Mouse (Mus musculus): Measurements from ENCODE around the gene Klf9. TPM values are rescaled to one million over a fixed set of nuclear protein-coding genes. Genes with fewer than 3 reads are reported as not detected.

Gene Klf9
- total RNA-seq (2021), result 100 to 1,000 TPM; 200 to 205 TPM
- long read RNA-seq, experiment 1, full-length matches to known transcripts, result 127 of 325 reads
- long read RNA-seq, experiment 1, partial matches to known transcripts, result 197 of 325 reads
- long read RNA-seq, experiment 1, other reads (novel, unspliced or antisense), result 1 of 325 reads
- long read RNA-seq, experiment 2, full-length matches to known transcripts, result 96 of 244 reads
- long read RNA-seq, experiment 2, partial matches to known transcripts, result 146 of 244 reads
- long read RNA-seq, experiment 2, other reads (novel, unspliced or antisense), result 2 of 244 reads

GRCm38 (mm10) chr19:23140689-23141317 is at the start of gene Klf9:
Klf9 (plus strand) TSS chr19:23141226.
- H3K27ac ChIP-seq, result peak within 1 kb of the TSS; percentile 99
- intact Hi-C loops (cut with DNase I), result no loop called here
- peak within 1 kb of the TSS; percentile 86 for H3K4me3 ChIP-seq
- peak; percentile 96 to 99 for DNase-seq (ENCODE audit: extremely low spot score in 1 of 2, low spot score in 2 of 2)
- no peak for TF ChIP-seq CTCF (IDR thresholded peaks at IDR 0.05)

GRCm38 (mm10) chr19:23091586-23091985 is 49.4 kb upstream of the Klf9 start:
- DNase-seq (ENCODE audit: extremely low spot score in 1 of 2, low spot score in 2 of 2), result peak; percentile 44 to 48
- no peak overlapping the region for H3K4me3 ChIP-seq
- intact Hi-C loops (cut with DNase I), result no loop called here
- peak overlapping the region; percentile 41 for H3K27ac ChIP-seq
- TF ChIP-seq CTCF (IDR thresholded peaks at IDR 0.05), result no peak

- DNase-seq (ENCODE audit: extremely low spot score in 1 of 2, low spot score in 2 of 2), result no peak
- Histone ChIP-seq H3K4me3 (no peak overlapping the region), H3K27ac (no peak overlapping the region)
- intact Hi-C loops (cut with DNase I), result loop anchor here (2.0 kb wide), 1 partner anchor 39 kb away; no protein-coding TSS in a partner anchor
- no peak for TF ChIP-seq CTCF (IDR thresholded peaks at IDR 0.05)
These were observed 47.5 kb upstream of the Klf9 start for GRCm38 (mm10) chr19:23093548-23093947.

DNA sequence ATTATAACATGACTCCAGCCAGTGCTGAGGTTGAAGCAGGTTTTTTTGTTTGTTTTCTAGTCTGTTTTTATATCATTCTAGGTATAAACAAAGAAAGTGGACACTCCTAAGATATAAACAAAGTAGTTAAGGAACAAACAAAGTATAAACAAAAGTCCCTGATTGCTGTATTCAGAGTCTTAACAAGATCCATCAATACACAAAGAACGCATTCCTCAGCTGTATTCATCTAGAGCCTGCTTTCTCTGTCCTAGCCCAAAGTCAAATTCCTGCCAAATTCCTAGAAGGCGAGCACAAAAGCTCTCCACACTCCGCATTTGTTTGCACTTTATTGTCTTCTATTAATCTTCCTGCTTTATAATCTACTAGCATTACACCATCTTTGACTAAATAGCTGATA is 46.1 kb upstream of the Klf9 start:
- intact Hi-C loops (cut with DNase I), result no loop called here
- no peak overlapping the region for H3K4me3 ChIP-seq
- H3K27ac ChIP-seq, result no peak overlapping the region
- no peak for DNase-seq (ENCODE audit: extremely low spot score in 1 of 2, low spot score in 2 of 2)
- no peak for TF ChIP-seq CTCF (IDR thresholded peaks at IDR 0.05)

DNA sequence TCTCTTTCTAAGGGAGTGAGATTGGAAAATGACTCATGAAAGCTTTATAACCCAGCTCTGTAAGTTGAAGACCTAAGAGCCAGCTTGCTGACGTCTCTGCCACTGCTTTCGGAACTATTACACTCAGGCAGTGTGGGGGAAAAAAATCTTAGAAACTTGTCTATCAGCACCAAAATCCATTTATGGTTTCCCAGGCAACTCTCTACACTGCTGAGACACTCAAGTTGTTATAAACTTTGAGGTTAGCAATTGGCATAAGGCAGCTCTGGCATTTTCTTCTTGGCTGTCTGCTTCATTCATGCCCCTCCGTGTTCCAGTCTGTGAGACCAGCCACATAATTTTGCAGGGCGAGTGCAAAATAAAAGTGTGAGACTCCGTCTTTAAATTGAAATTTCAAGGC is 34.2 kb upstream of the Klf9 start:
- TF ChIP-seq CTCF (IDR thresholded peaks at IDR 0.05), result no peak
- no peak overlapping the region; the same call in 1 of the 2 replicates for H3K27ac ChIP-seq
- H3K4me3 ChIP-seq, result no peak overlapping the region
- DNase-seq (ENCODE audit: extremely low spot score in 1 of 2, low spot score in 2 of 2), result peak in 1 of 2 experiments; percentile 12
- intact Hi-C loops (cut with DNase I), result no loop called here

DNA sequence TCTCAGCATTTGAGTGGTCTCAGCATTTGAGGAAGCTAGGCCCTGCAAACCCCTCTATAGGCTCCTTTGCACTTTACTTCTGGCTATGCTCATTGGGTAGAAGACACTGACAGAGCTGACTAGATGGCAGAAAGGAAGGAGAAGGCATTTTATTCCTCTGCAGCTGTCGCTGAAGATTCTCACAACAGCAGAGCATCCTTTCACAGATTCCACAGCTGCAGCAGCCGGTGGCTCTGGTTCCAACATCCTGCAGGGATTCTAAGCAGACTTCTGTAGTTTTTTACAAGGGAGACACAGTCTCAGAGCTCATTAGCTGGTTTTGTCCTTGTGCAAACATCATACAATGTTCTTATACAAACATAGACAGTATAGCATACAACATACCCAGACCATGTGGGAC is 33.7 kb upstream of the Klf9 start:
- intact Hi-C loops (cut with DNase I), result no loop called here
- no peak for DNase-seq (ENCODE audit: extremely low spot score in 1 of 2, low spot score in 2 of 2)
- H3K4me3 ChIP-seq, result no peak overlapping the region
- TF ChIP-seq CTCF (IDR thresholded peaks at IDR 0.05), result no peak
- H3K27ac ChIP-seq, result peak overlapping the region; percentile 50

GRCm38 (mm10) chr19:23121875-23122274 is 19.2 kb upstream of the Klf9 start:
- DNase-seq (ENCODE audit: extremely low spot score in 1 of 2, low spot score in 2 of 2), result no peak
- intact Hi-C loops (cut with DNase I), result no loop called here
- no peak for TF ChIP-seq CTCF (IDR thresholded peaks at IDR 0.05)
- Histone ChIP-seq H3K4me3 (no peak overlapping the region), H3K27ac (no peak overlapping the region)

DNA sequence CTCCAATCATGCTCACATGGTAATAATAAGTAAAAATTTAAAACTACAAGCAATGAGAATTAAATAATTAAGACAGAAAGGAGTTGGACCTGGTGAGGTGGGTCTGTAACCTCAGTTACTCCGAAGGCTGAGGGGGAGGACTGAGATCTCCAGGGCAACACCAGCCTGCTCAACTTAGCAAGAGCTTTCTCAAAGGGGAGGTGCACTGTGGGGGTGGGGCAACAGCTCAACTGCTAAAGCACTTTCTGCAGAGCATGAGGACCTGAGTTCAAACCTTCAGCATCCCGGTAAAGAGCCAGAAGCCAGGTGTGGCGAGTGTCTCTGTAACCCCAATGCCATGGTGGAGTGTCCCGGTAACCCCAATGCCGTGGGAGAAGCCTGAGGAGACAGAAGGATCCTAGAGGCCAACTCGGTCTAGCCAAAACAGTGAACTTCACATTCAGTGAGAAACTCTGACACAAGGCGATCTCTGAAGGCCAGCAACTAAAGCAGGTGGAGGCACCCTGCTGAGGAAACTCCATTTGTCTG is 16.9 kb upstream of the Klf9 start:
- DNase-seq (ENCODE audit: extremely low spot score in 1 of 2, low spot score in 2 of 2), result no peak
- Histone ChIP-seq H3K27ac (no peak overlapping the region), H3K4me3 (no peak overlapping the region)
- TF ChIP-seq CTCF (IDR thresholded peaks at IDR 0.05), result no peak
- intact Hi-C loops (cut with DNase I), result no loop called here

DNA sequence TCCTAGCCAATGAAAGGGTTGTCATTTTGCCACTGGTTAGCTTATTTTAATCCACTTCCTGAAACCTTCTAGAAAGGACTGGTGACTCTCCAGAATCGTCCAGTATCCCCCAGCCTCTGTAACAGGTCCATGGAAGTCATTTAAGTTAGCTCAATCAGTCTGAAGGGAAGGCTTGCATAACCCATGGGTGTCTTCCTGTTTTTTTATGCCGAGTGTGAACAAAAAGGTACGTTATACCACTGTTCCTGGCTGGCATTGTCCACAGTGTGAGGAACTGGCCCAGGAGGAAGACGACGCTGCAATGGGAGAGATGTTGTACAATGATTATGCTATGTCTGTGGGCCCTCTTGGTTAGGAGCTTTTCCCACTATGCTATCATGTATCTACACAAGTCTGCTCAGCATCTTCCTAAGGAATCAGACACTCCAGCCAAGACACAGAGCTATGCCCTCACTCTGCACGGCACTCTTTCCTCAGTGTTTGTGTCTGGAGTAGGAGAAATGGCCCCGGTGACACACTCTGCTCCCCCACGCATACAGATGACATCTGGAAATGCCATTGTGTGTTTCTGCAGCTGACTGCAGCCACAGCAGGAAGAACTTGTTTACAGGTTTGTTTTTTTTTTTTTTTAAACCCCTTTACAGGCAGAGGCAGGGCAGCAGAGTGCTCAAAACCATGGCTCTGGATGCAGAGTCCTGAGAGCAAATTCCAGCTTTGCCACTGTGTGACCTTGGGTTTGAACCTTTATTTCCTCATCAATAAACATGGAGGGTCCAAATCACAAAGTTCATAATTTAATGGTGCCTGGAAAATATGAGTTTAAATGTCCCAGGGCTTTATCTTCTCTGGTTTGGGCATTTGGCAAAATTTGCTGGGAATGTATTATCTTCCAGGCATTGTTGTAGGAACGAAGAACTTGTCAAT is 15.5 kb upstream of the Klf9 start:
- Histone ChIP-seq H3K4me3 (no peak overlapping the region), H3K27ac (no peak overlapping the region)
- DNase-seq (ENCODE audit: extremely low spot score in 1 of 2, low spot score in 2 of 2), result no peak
- TF ChIP-seq CTCF (IDR thresholded peaks at IDR 0.05), result no peak
- intact Hi-C loops (cut with DNase I), result no loop called here

DNA sequence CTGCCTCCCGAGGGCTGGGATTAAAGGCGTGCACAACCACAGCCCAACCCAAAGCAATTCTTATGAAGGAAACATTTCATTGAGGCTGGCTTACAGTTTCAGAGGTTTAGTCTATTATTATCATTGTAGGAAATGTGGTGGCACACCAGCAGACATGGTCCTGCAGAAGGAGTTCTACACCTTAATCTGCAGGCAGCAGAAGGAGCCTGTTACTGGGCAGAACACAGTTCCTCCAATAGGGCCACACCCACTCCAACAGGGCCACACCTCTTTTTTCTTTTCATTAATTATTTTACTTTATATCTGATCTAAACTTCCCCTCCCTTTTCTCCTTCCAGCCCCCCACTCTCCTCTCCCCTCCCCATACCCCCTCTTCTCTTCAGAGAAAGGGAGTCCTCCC is 11.1 kb upstream of the Klf9 start:
- Histone ChIP-seq H3K27ac (no peak overlapping the region), H3K4me3 (no peak overlapping the region)
- intact Hi-C loops (cut with DNase I), result loop anchor here (5.0 kb wide), 1 partner anchor 88 kb away; no protein-coding TSS in a partner anchor
- TF ChIP-seq CTCF (IDR thresholded peaks at IDR 0.05), result no peak
- no peak for DNase-seq (ENCODE audit: extremely low spot score in 1 of 2, low spot score in 2 of 2)

DNA sequence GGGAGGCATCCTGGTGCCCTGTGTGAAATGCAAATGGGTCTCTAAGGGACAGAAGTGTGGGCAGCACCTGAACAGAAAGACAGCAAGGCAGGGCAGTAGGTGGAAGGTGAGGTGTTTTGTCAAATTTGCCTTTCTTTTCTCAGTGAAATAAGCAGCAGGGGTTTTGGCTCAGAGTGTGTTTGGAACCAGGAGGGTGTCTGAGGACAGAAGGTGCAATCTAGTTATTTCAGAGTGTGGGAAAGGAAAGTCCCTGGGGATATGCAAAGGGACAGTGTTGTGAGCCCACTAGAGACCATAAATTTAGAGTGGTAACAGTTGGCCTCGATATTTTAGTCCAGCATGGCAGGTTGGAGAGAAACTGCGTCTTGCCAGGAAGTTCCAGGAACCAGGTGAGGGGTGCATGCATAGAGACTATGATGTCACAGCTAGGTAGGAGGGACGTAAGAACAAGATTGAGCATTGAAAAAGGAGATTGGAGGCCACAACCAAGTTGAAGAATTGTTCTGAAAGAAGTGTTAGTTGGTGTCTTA is 8.9 kb upstream of the Klf9 start:
- intact Hi-C loops (cut with DNase I), result loop anchor here (2.0 to 5.0 kb wide), 2 partner anchors 39 to 90 kb away; no protein-coding TSS in a partner anchor
- H3K27ac ChIP-seq, result peak overlapping the region; percentile 37; the same call in 1 of the 2 replicates
- TF ChIP-seq CTCF (IDR thresholded peaks at IDR 0.05), result no peak
- DNase-seq (ENCODE audit: extremely low spot score in 1 of 2, low spot score in 2 of 2), result no peak
- no peak overlapping the region for H3K4me3 ChIP-seq
